Mouse (Mus musculus) hindbrain, embryonic 11.5 days (tissue): Measurements from ENCODE around the gene Mrpl32. TPM values are rescaled to one million over a fixed set of nuclear protein-coding genes. Genes with fewer than 3 reads are reported as not detected.

Source experiments
- ATAC-seq: fragments of 200-750 bp; cut with Nextera tagmentation; 2 replicates; pipeline ENCODE4 v1.8.0; 2017; ENCODE audit warnings: mild to moderate bottlenecking, moderate TSS enrichment, moderate library complexity; ENCODE audit not compliant: low FRiP score
- DNase-seq: peaks from one replicate; pipeline ENCODE4 v3.0.0-alpha.2; 2015; ENCODE audit warnings: low spot score
- H3K27ac ChIP-seq: fragments of 300-500 bp; sonication (generic); 2 replicates; pipeline ENCODE4 v1.5.1; 2014; ENCODE audit warnings: mild to moderate bottlenecking, low read depth, low read length
- H3K27me3 ChIP-seq: fragments of 300-500 bp; sonication (generic); 2 replicates; pipeline ENCODE4 v1.6.1; 2014; ENCODE audit warnings: mild to moderate bottlenecking, low read length, moderate library complexity, mixed read lengths; ENCODE audit not compliant: control insufficient read depth, insufficient read depth
- H3K36me3 ChIP-seq: fragments of 300-500 bp; sonication (generic); 2 replicates; pipeline ENCODE4 v1.6.1; 2014; ENCODE audit warnings: mild to moderate bottlenecking, low read length, moderate library complexity, mixed read lengths; ENCODE audit not compliant: control insufficient read depth, insufficient read depth
- H3K4me1 ChIP-seq: fragments of 300-500 bp; sonication (generic); replicated peaks from 2 replicates; pipeline ENCODE4 v1.6.1; 2014; ENCODE audit warnings: low read length, mixed read lengths; ENCODE audit not compliant: control insufficient read depth, insufficient read depth
- H3K4me2 ChIP-seq: fragments of 300-500 bp; sonication (generic); replicated peaks from 2 replicates; pipeline ENCODE4 v1.6.1; 2014; ENCODE audit warnings: mild to moderate bottlenecking, low read depth, low read length
- H3K4me3 ChIP-seq: fragments of 300-500 bp; sonication (generic); 2 replicates; pipeline ENCODE4 v1.5.1; 2014; ENCODE audit warnings: low read depth, low read length
- H3K9ac ChIP-seq: fragments of 300-500 bp; sonication (generic); 2 replicates; pipeline ENCODE4 v1.6.1; 2014; ENCODE audit warnings: low read depth, low read length
- H3K9me3 ChIP-seq: fragments of 300-500 bp; sonication (generic); 2 replicates; pipeline ENCODE4 v1.6.1; 2016; ENCODE audit warnings: low read length; ENCODE audit not compliant: control insufficient read depth
- WGBS: fragments of 180-500 bp; shearing (Covaris S2); extraction: QIAGEN DNeasy Blood & Tissue Kit; methylation state at CpG from one replicate; pipeline ENCODE4 v1.1.7; 2014; 5-methylcytosine and 5-hydroxymethylcytosine counted together
- polyA plus RNA-seq: library from polyadenylated mRNA; unstranded; fragments of >200 nt; fragmentation: Nextera tagmentation; extraction: Ambion mirVana; gene quantifications from 2 replicates; pipeline ENCODE4 v1.2.1, GENCODE M21; 2014

Gene Mrpl32
- 120 and 133 TPM in 2 replicates for polyA plus RNA-seq

GRCm38 (mm10) chr13:14612926-14613529, at the start of gene Mrpl32, which contains the start of gene Psma2:
TSS of gene Mrpl32 (minus strand) at chr13:14613165.
TSS of gene Psma2 (plus strand) at chr13:14613240.
- no peaks in the 10 kb centered on the region for H3K9me3 ChIP-seq
- H3K9ac ChIP-seq: peak within 1 kb of the TSS; percentile 87
- 0% methylated on average over 42 of the region's 42 CpGs for WGBS
- peak within 1 kb of the TSS; percentile 55 for H3K4me2 ChIP-seq
- no peaks in the 10 kb centered on the region for H3K4me1 ChIP-seq
- H3K4me3 ChIP-seq: peak within 1 kb of the TSS; percentile 90
- H3K27ac ChIP-seq: no peak within 1 kb of the TSS
- no peaks in the 10 kb centered on the region for H3K36me3 ChIP-seq
- peak; percentile 99 for DNase-seq
- no peaks in the 10 kb centered on the region for H3K27me3 ChIP-seq
- peak; percentile 98 for ATAC-seq

GRCm38 (mm10) chr13:14649301-14649700, 36.3 kb upstream of the Mrpl32 start:
- WGBS: 17% methylated on average over 1 of the region's 1 CpGs
- no peak overlapping the region for H3K9ac ChIP-seq
- H3K27me3 ChIP-seq: no peaks in the 10 kb centered on the region
- ATAC-seq (0 out of 2 replicates have a peak, but pooled peaks have one; percentile 38), DNase-seq (peak; percentile 60)
- no peaks in the 10 kb centered on the region for H3K4me1 ChIP-seq
- H3K9me3 ChIP-seq: no peaks in the 10 kb centered on the region
- no peak overlapping the region for H3K4me2 ChIP-seq
- no peaks in the 10 kb centered on the region for H3K36me3 ChIP-seq
- H3K27ac ChIP-seq: no peak overlapping the region
- H3K4me3 ChIP-seq: no peak overlapping the region

- H3K4me3 ChIP-seq: no peak overlapping the region
- H3K4me1 ChIP-seq: no peaks in the 10 kb centered on the region
- no peaks in the 10 kb centered on the region for H3K27me3 ChIP-seq
- H3K9ac ChIP-seq: no peak overlapping the region
- H3K4me2 ChIP-seq: no peak overlapping the region
- DNase-seq (no peak), ATAC-seq (no peak)
- no peaks in the 10 kb centered on the region for H3K9me3 ChIP-seq
- 76% methylated on average over 1 of the region's 1 CpGs for WGBS
- no peak overlapping the region for H3K27ac ChIP-seq
- H3K36me3 ChIP-seq: 0 out of 2 replicates have a peak, but pooled peaks cover 5% of the 10 kb centered on the region
Observed at GRCm38 (mm10) chr13:14639998-14640397, 27.0 kb upstream of the Mrpl32 start.

- H3K27me3 ChIP-seq: no peaks in the 10 kb centered on the region
- peak within 1 kb of the TSS; percentile 71 for H3K9ac ChIP-seq
- H3K4me2 ChIP-seq: peak within 1 kb of the TSS; percentile 71
- peak within 1 kb of the TSS; percentile 17; the same call in 1 of the 2 replicates for H3K27ac ChIP-seq
- H3K9me3 ChIP-seq: no peaks in the 10 kb centered on the region
- peak; percentile 94 for ATAC-seq
- 0 out of 2 replicates have a peak, but pooled peaks cover 2% of the 10 kb centered on the region for H3K4me1 ChIP-seq
- peak; percentile 90 for DNase-seq
- 2% methylated on average over 29 of the region's 29 CpGs for WGBS
- H3K4me3 ChIP-seq: peak within 1 kb of the TSS; percentile 61
- 0 out of 2 replicates have a peak, but pooled peaks cover 4% of the 10 kb centered on the region for H3K36me3 ChIP-seq
Observed at GRCm38 (mm10) chr13:14629726-14630641, 17.0 kb upstream of the Mrpl32 start, which contains the start of gene AW209491. TSS of gene AW209491 (plus strand) at chr13:14630154.

- Histone ChIP-seq H3K36me3 (0 out of 2 replicates have a peak, but pooled peaks cover 2% of the 10 kb centered on the region), H3K4me3 (no peak overlapping the region), H3K9ac (no peak overlapping the region), H3K27ac (no peak overlapping the region), H3K9me3 (no peaks in the 10 kb centered on the region), H3K4me1 (no peaks in the 10 kb centered on the region), H3K4me2 (no peak overlapping the region), H3K27me3 (no peaks in the 10 kb centered on the region)
- 63% methylated on average over 2 of the region's 2 CpGs for WGBS
- DNase-seq (peak; percentile 74), ATAC-seq (peak; percentile 54)
Observed at GRCm38 (mm10) chr13:14618724-14619123, 5.8 kb upstream of the Mrpl32 start.

- H3K9ac ChIP-seq: peak overlapping the region; percentile 87
- H3K9me3 ChIP-seq: no peaks in the 10 kb centered on the region
- H3K27me3 ChIP-seq: no peaks in the 10 kb centered on the region
- peak overlapping the region; percentile 55 for H3K4me2 ChIP-seq
- H3K4me3 ChIP-seq: peak overlapping the region; percentile 90
- H3K4me1 ChIP-seq: no peaks in the 10 kb centered on the region
- DNase-seq: no peak
- ATAC-seq: no peak
- no peaks in the 10 kb centered on the region for H3K36me3 ChIP-seq
- no peak overlapping the region for H3K27ac ChIP-seq
- 2% methylated on average over 9 of the region's 9 CpGs for WGBS
Observed at GRCm38 (mm10) chr13:14613553-14613952, 588 bp upstream of the Mrpl32 start.

- H3K9ac ChIP-seq: peak overlapping the region; percentile 49
Observed at GRCm38 (mm10) chr13:14612463-14612862, 502 bp downstream of the Mrpl32 start.

GRCm38 (mm10) chr13:14607616-14608015, 5.3 kb downstream of the Mrpl32 start:
- ATAC-seq: no peak
- Histone ChIP-seq H3K9ac (no peak overlapping the region), H3K27me3 (no peaks in the 10 kb centered on the region), H3K9me3 (no peaks in the 10 kb centered on the region), H3K4me3 (no peak overlapping the region), H3K27ac (no peak overlapping the region), H3K36me3 (no peaks in the 10 kb centered on the region), H3K4me2 (no peak overlapping the region), H3K4me1 (no peaks in the 10 kb centered on the region)
- no peak for DNase-seq

More at GRCm38 (mm10) chr13:14612463-14612862, 502 bp downstream of the Mrpl32 start:
- no peaks in the 10 kb centered on the region for H3K27me3 ChIP-seq
- H3K4me1 ChIP-seq: no peaks in the 10 kb centered on the region
- H3K27ac ChIP-seq: no peak overlapping the region
- peak overlapping the region; percentile 32 for H3K4me2 ChIP-seq
- WGBS: 6% methylated on average over 10 of the region's 10 CpGs
- ATAC-seq: peak; percentile 85
- DNase-seq: no peak
- H3K9me3 ChIP-seq: no peaks in the 10 kb centered on the region
- peak overlapping the region; percentile 90 for H3K4me3 ChIP-seq
- no peaks in the 10 kb centered on the region for H3K36me3 ChIP-seq
